Mouse (Mus musculus) ovary, adult 18-20 months (tissue): ENCODE data around the gene Kcnj1.

Experiments used
- DNase-seq: peaks from one replicate; pipeline ENCODE4 v3.0.0; 2022; ENCODE audit warnings: low spot score, mixed read lengths

The Kcnj1 gene

DNA sequence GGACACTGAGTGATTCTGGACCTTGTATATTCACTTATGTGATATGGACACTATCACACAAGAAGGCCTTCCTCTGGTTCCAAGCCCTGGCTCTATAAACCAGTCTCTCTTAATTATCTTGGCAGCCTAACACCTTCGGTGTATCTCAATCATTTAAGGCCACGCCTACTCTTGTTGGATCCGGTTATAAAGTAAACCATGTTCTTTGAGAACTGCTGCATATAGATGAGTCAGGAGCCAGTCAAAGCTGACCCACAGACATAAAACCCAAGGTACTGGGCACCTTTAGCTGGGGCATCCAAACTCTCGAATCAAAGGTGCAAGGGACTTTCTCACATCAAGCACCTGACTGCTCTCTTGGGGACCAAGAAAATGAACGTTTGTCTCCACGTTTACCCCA lies at the start of gene Kcnj1:
Kcnj1 (plus strand) TSS at position 292 of the 400 bp plus-strand sequence.
- DNase-seq, result no peak

DNA sequence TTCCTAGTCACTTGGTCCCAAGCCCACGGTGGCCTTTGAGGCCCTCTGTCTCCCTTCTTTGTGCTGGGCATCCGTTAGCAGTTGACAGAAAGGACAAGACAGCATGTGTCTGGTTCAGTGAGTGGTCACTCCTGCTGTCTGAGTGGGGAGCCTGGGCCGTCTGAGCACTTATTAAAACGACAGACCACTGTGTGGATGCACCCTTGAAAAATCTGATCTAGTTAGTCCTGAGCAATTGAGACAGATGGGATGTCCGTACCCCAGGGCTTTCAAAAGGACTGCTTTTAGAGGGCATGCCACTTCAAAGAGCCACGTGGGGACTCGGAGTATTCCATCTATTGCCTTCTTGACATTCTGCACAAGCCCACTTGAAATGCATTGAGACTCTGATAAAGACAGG lies 48.7 kb upstream of the Kcnj1 start:
- DNase-seq, result no peak

DNA sequence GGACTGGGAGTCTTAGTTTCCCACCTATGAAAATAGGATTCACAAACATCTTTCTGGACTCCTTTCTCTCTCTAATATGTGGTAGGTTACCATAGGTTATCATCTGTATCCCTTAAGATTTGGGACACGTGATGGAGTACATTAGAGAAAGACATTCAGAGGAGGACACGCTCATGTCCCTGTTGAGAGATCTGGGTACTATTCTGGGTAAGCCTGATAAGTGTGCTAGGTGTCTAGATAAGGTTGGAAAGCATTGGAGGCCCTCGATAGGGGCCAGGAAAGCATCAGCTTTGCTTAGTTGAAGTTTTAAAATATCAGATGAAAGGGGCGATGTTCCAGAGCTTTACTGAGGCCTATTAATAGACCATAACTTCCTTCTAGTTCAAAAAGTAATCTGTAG lies 43.5 kb upstream of the Kcnj1 start:
- no peak for DNase-seq

DNA sequence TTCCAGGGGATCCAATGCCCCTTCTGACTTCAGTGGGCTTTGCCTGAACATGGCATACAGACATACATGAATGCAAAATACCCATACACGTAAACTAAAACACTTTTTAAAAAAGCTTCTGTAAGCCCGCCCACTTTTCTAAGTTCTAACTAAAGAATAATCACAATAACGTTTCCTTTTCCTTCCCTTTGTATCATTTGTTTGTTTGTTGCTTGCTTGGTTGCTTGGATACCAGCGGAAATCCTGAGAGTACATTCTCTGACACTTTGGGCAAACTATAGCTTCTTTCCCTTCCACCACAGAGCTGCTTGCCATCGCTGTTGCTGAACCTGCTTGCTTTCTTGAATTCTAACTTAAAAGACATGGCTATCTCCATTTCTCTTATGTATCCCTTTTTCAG lies 41.1 kb upstream of the Kcnj1 start:
- DNase-seq, result no peak

DNA sequence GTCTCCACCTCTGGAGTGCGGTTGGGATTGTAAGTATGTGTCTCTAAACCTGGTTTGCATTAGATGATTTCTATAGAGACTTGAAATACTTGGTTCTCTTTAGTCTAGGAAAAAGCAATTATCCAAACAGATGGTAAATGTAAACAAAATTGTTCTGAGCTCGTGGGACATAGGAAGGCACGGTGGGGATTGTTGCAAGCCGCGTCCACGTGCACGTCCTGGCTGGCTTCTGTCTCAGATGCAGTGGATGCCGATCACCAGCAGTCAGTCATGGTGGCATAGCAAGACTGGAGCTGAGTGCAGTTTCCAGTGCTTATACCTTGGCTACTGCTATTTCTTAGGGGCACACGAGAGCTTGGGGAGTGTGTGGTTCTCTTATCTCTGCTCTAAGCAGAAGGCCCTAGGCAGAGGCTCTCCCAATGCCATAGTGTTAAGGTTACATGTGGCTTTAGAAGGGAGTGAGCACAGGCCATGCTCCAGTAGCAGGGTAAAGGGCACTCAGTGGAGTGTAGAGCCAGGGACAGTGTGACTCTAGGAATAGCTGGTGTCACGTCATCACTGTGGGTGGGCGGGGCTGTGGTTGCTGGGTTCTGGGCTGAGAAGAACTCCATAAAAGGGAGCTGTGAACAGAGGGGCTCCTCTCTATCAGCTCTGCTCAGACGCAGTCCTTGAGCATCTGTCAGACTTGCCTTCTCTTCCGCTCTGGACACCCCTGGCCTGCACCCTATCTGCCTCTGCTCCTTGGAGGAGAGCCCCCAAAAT lies 36.7 kb upstream of the Kcnj1 start:
- DNase-seq, result no peak

DNA sequence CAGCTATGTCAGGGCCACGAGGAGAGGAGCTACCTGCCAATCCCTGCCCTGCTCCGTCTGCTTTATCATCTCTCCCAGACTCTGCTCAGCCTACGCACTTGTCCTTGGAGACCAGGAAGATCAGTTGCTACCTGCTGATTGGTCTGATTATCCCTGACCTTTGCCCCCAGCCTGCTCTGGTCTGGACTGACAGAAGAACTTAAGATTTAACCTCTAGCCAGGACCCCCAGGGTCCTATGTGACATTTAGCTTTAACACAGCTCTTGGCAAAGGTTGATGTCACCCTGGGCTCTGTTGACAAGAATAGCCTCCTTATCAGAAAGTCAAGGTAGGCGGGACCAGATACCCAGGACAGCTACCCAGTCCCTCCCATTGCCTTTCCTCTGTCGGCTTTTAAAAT lies 31.5 kb upstream of the Kcnj1 start:
- DNase-seq, result no peak

DNA sequence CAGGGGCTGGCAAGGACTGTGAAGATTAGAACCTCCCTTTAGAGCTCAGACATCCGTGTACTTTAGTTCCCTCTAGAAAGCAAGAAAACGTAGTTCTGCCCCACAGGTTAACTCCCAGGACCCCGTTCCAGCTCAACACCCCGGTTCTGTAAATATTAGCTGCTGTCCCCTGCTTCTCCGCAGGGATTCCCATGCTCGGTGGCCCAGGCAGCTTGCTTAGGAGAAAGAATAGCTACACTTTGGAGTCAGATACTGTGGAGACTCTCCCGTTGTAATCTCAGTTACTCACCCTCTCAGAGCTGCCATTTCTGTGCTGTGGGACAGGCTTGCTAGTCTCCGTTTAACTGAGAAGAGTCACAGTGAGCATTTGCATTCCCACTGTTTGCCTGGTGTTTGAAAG lies 29.4 kb upstream of the Kcnj1 start:
- DNase-seq, result no peak

DNA sequence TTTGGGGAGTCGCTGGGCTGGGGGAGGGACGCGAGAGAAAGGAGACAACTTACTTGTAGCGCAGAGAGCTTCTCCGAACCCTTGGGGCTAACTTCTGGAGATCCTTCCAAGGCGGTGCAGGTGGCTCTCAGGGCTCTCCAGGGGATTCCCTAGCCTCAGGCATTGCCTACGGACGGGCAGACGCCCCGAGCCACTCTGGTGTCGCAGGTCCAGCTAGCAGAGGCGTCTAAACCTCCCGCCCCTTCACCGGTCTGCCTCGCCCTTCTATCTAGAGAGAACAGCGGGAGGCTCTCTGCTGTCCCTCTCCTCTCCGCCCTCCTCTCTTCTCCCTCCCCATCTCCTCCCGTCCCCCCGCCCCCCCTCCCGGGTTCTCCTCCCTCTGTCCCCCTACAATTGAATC lies 28.2 kb upstream of the Kcnj1 start, which contains the start of gene Kcnj5:
Kcnj5 (minus strand) TSS at position 300 of the 400 bp plus-strand sequence.
- no peak for DNase-seq

DNA sequence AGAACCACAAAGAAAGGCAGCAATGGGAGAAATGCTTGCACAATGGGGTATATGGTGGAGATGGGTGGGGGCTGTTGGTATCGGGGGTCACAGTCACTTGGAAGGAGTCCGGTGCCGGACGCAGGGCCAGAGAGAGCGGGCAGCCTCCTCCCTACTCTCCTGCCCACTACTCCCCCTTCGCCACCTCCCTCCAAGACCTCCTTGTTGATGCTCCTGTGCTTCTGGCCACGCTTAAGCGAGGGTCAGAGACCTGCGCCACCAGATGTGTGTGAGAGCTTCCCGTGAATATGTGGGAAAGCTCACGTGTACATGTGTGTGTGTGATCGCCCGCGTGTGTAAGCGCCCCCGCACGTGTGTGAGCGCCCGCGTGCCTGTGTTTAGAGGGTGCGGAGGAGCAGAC lies 27.8 kb upstream of the Kcnj1 start:
- DNase-seq, result no peak

DNA sequence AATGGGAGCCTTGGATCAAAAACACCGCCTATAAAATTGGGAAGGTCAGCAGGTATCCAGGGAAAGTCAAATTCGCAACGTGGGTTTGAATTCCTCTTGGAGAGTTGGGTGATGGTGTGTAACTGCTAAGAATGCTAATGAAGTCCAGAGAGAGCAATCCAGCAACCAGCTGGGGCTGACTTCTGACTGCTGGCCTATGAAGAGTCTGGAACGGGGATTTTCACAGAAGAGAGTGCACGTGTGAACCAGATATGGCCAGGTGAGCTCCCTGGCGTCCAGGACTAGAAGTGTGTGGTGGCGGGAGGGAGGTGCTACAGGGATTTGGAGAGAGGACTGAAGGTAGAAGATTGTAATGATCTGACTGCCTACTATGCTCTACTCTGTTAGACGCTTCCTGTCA lies 24.2 kb upstream of the Kcnj1 start:
- no peak for DNase-seq

DNA sequence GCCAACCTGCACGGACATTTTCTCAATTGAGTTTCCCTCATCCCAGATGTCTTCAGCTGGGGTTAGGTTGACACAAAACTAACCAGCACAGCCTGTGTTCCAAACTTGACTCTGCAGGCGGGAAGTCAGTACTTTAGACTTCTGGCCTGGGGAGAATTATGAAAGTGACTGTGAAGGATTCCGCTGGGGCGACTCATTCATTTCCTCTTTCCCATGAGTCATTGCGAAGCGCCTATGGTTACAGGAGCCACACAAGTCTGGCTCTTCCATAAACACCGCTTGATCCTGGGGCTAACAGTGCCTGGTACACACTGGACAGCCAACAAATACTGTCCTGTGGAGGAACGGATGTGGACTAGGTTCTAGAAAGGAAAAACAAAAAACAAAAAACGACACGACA lies 22.9 kb upstream of the Kcnj1 start:
- no peak for DNase-seq

DNA sequence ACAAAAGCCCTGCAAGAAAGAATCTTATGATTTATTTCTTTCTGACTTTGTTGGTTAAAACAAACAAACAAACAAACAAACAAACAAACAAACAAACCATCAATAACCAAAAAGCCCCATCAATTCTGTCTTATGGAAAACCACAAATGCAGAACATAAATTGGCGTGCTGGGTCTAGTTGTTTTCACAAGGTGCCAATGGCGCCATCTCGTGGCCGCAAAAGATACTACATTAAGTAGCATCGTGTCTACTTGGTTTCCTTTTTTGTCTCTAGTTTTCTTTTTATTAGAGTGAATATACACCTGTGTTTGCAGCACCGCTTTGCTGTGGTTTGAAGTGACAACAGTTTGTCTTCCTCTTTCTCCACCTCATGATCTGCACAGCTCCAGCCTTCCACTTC lies 22.0 kb upstream of the Kcnj1 start:
- DNase-seq, result no peak

DNA sequence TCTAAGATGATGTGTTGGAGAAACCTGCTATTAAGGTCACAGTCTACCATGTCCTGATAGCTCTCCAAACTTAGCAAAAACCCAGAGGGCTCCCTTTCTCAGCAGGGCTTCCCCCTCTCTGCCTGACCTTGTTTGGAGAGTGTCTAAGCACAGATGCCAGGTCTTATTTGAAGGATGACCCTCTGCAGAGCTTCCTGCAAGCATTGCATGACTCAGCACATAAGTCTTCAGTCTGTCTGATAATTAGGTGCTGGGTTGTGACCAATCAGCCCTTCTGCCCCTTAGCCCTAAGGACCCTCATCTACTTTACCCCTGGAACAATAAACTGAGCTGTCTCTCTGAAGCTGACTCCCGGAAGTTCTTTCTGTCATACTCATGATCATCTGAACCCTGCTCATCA lies 11.5 kb upstream of the Kcnj1 start:
- no peak for DNase-seq

DNA sequence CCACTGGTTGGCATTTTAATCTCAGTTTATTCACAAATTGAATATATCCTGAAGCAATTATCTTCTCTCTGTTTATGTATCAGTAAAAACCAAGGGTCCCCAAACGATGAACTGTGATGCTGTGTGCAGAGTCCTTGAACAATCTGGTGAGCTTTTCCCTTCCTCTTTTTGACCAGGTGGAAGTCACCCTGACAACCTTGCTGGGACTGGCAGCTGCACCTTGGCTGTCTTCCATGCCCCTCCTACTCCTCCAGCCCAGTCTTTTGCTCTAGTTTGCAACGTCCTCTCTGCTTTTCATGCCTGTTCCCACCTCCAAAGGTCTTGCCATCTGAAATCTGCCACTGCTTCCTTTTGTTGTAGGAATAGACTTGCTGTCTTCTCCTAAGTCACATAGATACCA lies 3.5 kb upstream of the Kcnj1 start:
- DNase-seq, result no peak

DNA sequence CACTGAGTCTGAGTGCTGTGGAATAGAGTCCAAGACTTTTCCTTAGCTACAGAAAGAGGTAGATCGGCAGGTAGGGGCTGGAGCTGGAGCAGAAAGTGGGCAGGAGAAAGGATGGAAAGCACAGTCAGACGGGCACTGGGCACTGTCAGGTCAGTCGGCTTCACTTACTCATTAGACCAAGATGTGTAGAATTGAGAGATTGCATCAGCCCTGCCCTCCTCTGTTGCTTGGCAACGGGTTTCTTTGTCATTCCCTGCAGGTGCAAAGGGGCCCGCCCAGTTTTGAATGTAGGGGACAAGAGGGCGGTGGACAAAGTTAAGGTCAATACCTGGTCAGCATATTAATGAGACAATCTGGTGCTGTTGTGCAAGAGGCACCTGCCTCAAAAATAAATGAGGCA lies 2.9 kb upstream of the Kcnj1 start:
- DNase-seq, result no peak

DNA sequence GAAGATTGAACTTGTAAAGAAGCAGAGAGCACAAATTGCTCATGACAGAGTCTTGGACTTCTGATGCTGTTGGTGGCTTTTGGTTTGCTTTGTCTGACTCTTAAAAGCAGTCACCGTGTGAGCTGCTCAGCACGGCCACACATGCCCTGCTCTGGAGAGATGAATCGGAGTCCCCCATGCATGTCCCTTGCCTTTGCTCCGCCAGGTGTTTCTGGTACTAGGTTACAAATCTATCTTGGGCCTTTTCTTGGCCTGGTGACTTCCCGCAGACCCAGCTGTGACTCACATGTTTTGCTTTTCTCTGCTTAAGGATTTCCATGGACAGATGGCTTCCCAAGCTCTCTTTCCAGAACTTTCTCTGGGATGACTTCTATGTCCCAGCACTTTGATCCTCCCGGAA lies 1.4 kb downstream of the Kcnj1 start:
- no peak for DNase-seq

DNA sequence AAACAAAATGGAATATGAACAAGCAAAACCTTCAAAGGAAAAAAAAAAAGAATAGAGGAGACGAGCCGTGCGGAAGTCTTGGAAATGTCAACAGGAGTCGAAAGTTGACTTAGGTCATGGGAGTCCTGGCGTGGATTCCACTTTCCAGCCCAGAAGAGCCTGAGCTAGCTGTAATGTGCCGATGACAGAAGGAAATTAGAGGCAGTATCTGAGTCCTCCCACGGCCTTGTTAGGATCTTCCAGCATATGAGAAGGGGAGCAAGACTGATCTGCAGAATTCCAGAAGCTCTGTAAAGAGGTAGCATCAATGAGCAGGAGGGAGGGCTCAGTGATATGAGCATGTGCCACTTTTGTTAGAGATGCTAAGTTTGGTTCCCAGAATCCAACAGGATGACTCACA lies 3.7 kb downstream of the Kcnj1 start:
- no peak for DNase-seq

DNA sequence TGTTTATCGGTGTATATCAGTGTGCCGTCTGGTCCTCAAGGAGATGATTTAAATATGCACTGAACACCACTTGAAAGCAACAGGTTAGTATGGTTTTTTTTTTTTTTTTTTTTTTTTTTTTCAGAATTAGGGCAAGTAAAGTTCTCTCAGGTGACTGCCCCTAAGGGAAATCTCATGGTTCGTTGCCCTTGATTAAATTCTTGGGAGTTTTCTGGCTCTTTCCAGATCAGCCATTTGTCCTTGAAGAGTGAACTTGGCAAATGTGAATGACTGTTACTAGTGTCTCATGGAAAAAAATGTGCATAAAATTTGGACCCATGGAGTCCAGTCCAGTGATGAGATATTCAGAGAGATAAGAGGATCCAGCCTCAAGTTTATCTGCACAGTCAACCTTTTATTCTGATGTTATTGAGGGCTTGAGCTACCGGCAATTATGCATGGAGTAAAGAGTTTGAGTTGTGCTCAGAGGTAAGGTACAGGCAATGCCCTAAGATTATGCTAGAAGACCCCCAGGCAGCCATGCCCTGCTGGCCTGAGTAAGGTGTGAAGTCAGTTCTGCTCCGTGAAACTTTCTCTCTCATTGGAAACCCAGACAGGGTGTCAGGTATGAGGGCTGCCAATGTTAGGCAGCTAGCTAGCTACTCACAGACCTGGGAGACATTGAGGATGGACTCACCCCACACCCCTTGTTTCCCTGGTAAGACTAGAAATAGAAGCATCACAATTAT lies 4.7 kb downstream of the Kcnj1 start:
- DNase-seq, result no peak

DNA sequence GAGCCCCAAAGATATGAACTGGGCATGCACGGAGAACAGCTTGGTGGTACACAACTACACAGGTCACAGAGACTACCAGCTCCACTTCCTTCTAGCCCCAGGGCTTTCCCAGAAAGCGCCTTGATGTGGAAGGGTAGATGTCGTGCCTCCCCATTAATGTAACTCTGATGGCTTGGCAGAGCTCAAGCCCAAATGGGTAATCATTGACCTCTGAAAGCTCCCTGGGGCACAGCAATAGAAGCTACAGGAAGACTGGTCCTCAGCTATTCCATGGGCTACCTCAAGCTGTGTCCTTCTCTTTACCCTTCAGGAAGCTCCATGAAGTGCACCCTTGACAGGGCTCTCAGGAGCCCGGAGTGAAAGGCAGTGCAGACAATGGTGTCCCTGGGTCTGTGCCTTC lies 12.6 kb downstream of the Kcnj1 start:
- no peak for DNase-seq

DNA sequence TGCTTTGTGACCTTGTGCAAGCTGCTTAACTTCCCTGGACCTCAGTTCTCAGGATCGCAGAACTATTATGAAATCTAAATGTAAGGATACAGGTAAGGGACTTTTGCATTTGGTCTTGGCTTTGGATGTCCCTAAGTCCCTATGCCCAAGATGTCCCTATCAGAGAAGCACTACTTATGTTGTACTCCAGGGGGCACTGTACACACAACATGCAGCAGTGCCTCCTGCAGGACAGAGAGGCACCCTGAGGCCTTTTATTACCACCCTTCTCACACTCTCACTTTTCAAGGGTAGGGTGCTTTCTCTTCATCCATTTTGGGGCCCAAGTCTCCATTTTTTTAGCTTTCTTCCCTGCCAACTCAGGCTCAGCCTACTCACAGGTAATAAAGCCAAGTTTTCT lies 15.8 kb downstream of the Kcnj1 start:
- no peak for DNase-seq

DNA sequence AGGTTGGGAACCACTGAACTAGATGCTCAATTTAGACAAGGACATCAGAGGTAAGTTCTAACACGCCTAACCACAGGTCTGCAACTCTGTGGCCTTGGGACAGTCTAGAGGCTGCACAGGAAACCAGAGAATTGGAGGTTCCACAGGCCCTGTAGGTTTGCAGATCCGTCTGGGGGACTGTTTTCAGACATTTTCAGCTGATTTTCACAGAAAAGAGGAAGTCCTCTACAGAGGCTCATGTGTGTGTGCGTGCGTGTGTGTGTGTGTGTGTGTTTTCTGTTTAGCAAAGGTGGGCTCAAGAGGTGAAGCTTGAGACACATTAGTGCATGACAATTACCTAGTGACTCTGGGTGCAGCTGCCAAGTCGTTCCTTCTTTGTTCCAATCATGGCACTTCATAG lies 18.8 kb downstream of the Kcnj1 start:
- DNase-seq, result no peak

DNA sequence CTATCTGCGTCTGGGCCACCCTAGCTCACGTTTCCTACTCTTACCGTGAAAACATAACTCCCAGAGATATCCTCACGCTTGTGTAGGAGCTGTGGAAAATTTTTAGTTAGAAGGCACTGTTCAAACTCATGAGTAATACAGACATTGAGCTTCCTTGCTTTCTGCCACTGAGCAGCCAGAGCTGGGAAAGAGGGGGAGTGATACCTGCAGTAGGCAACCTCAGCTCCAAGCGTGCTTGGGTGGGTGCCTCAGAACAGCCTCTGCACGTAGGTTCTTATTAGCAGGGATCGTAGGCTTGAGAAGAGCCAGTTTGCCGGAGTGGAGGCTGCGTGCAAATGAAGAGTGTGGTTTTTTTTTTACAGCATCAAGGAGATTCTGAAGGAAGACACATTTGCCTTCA lies 19.4 kb downstream of the Kcnj1 start:
- DNase-seq, result no peak

DNA sequence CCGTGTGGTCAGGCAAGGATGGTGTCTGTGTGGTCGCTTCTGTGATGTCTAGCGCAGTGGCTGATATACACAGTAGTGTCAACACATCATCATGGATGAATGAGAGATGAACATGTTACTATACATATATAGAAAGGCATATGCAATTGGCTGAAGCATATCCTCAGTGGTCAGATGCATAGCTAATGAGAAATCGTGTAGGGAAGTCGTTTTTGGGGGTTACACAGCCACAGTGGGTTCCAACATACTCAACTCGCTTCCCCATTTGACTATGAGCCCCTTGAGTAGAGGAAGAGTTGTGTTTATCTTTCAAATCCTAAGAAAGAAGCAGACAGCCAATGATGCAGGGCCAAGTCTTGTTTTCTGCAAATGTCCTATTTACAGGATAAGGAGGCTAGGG lies 20.4 kb downstream of the Kcnj1 start:
- no peak for DNase-seq

DNA sequence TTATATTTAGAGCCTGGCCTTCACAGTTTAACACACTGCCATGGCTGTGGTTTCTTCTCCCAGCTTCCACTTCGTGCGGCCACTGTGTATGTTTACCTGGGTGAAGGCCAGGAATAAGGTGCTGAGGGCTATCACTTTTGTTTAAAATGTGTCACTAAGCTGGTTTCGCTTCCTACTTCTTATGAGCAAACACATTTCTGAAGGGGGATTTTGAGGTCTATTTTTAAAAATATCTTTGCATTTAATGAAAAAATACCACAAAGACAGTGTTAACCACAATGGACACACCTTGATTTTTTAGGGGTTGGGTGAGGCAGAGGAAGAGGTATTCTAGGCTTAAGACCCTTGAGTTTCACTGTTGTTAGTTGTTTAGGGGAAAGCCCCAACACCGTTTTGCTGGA lies 22.5 kb downstream of the Kcnj1 start:
- DNase-seq, result no peak
